Mouse (Mus musculus) CD4-positive naive resting alpha-beta T cell, adult 57 days (primary cell): ENCODE data around the gene Zfp961. TPM values are rescaled to one million over a fixed set of nuclear protein-coding genes. Genes with fewer than 3 reads are reported as not detected.

Experiments
- total RNA-seq: library from RNA; stranded (reverse); gene quantifications from one replicate; pipeline ENCODE4 v1.2.4, GENCODE M21; 2023

The Zfp961 gene
- 11.2 TPM for total RNA-seq

DNA sequence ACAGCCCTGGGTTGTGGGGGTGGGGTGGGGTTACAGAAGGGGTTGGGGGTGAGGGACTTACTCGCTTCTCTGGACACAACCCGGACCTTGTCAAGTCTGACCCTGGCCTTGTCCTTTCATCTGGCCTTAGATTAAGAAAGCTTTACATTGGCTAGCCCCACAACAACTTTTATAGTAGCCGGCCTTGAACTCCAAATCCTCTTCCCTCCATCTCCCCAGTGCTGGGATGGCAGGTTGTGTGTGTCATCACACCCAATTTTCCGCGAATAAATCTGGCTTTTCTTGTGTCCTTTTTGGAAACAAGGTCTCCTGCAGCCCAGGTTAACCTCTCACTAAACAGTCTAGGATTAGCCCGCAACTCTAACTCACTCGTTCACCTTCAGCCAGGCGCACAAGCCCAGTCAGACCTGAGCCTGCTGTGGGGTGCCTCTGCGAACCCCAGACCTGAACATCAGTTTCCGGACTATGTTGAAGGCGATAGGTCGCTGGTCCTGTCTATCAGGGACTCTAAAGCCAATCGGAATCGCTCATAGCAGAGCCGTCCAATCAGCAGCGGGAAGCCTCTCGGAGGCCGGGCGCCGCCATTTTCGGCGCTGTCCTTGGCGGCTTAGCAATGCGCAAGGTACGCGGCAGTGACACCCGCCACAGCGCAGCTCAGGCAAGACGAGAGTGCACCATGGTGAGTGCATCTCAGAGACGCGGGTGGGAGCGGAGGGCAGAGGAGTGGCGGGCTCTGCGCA, at the start of gene Zfp961:
Gene Zfp961 (plus strand): TSS at position 557 of the 740 bp plus-strand sequence.

DNA sequence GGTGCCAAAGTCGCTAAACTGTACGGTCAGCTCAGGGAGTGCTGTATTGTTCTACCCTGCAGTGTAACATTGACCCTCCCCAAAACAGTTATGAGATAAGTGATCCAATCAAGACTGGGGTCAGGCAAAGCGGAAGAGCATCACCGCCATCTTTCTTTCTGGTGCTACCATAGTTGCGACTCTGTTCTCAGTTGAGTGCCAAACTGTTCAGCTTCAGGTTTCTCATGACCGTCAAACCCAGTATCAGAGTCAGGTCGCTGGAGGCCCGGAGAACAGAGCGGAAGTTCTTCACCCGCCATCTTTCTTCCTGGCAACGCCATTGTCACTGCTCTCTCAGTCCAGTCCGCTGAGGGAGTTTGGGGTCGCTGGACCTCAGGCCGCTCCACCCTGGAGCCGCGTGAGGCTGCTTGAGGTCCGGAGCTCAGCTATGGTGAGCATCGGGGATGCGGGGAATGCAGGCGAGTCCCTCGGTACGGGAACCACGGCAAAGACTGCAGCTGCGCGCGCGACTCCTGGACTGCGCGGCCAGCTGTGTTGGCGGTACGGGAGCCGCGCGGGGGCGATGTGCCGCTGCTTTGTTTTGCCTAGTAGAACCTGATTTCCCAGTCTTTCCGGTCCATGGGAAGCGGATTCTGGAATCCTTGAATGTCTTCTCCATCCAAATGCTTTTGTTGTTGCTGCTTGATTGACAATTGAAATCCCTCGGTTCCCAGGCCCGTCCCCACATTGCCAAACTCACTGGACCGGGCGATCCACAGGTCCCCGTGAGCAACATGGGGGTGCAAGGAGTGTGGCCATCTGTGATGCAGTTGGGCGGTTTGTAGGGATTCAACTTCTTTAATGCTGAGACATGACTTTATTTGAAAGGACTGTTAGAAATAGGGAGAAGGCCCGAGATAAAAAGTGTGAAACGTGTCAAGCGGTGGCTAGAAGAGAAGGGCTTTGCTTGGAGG, 42.3 kb upstream of the Zfp961 start, which contains the start of the genes Zfp882 and Zfp617:
Gene Zfp882 (plus strand): TSS at position 300 of the 953 bp plus-strand sequence.
Gene Zfp617 (plus strand): TSS at position 327 of the 953 bp plus-strand sequence.

GRCm38 (mm10) chr8:72009473-72009872, 58.6 kb downstream of the Zfp961 start, which contains the start of gene Cyp4f18:
Cyp4f18 (minus strand) TSS chr8:72009626.

GRCm38 (mm10) chr8:72040918-72041317, 90.1 kb downstream of the Zfp961 start, which contains the start of gene Olfr372:
Olfr372 (plus strand) TSS chr8:72041218.

Other genes with a start within 250 kb of the Zfp961 start
- 0.30 TPM for gene B3gnt3, start 249.2 kb upstream of the Zfp961 start, total RNA-seq
- 112 TPM for gene Fcho1, start 225.3 kb upstream of the Zfp961 start, total RNA-seq
- 10.3 TPM for gene Zfp709, start 69.0 kb upstream of the Zfp961 start, total RNA-seq
- gene Zfp882, start 42.4 kb upstream of the Zfp961 start, total RNA-seq, result 8.1 TPM
- gene Zfp617, start 42.4 kb upstream of the Zfp961 start, total RNA-seq, result 7.9 TPM
- gene Cyp4f18, start 58.6 kb downstream of the Zfp961 start, total RNA-seq, result 7.0 TPM
- gene Olfr372, start 90.2 kb downstream of the Zfp961 start, total RNA-seq, result not detected
- gene Olfr373, start 132.1 kb downstream of the Zfp961 start, total RNA-seq, result 0.21 TPM
- gene Olfr374, start 156.0 kb downstream of the Zfp961 start, total RNA-seq, result 0.15 TPM
- 154 TPM for gene Tpm4, start 183.9 kb downstream of the Zfp961 start, total RNA-seq
- gene Rab8a, start 210.2 kb downstream of the Zfp961 start, total RNA-seq, result 156 TPM
- 13.7 TPM for gene Hsh2d, start 238.6 kb downstream of the Zfp961 start, total RNA-seq